8 mouse cellular contexts compared by ENCODE assay signal in the genomic region with DNA sequence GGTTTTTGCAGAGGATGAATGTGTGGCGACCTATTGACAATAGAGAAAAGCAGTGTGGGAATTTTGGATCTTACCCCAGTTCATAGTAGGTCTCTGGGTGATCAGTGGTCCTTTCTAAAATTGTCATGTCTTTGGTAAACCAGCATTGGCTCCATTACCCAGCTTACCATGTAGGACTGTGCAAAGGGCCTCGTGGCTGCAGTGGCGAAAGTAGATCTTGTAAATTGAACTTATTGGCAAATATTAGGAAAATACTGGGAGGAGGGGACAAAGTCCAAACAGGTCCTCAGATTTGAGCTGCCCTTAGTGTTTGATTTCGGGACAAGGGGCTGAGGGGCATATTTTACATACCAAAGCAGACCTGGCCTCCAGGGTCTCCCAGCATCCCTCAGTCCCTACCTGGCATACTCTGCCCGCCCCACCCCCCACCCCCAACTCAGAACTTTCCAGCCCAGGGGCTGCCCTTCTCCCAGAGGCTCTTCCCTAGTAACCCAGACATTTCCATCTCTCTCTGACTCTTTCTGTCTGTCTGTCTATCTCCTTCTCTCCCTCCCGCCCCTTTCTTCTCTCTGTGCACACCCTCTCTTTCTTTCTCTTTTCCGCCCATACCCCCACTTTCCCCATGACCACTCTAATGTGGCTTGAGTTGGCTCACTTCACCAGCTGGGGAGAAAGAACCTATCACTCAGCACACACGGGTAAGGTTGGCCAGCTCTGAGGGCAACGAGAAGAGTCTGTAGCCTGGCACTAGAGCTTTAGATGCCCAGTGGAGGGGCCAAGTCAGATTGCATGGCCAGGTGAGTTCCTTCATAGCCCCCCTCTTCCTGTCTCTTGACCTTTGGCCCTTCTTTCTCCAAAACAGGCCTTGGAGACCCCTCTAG. TPM values are rescaled to one million over a fixed set of nuclear protein-coding genes. Genes with fewer than 3 reads are reported as not detected.
DNase-seq lines count a peak whose midpoint lies in the region; ATAC-seq and TF ChIP-seq lines count a peak whose summit lies in the region.

No protein-coding gene starts in this region.

- WGBS in lung, embryonic 14.5 days, result 60% methylated on average over 9 of the region's 9 CpGs
- WGBS in forebrain, embryonic 13.5 days, result 66% methylated on average over 9 of the region's 9 CpGs

- no peaks in the 10 kb centered on the region for H3K9me3 ChIP-seq in lung, embryonic 14.5 days (ENCODE audit: low read depth, low read length)
- H3K9me3 ChIP-seq in forebrain, embryonic 13.5 days (replicated peaks), result no peaks in the 10 kb centered on the region

- peaks cover 48% of the 10 kb centered on the region for H3K36me3 ChIP-seq in lung, embryonic 14.5 days (ENCODE audit: insufficient read depth)
- H3K36me3 ChIP-seq in forebrain, embryonic 13.5 days (ENCODE audit: poor library complexity, severe bottlenecking), result peaks cover 48% of the 10 kb centered on the region
- no peaks in the 10 kb centered on the region for H3K36me3 ChIP-seq in myocyte (ENCODE audit: control insufficient read depth, insufficient read depth)

- TF ChIP-seq CTCF in lung, embryonic 14.5 days (IDR thresholded peaks at IDR 0.05; ENCODE audit: low read depth), result no peak

- no peak for TF ChIP-seq POLR2A in myocyte (IDR thresholded peaks at IDR 0.05; ENCODE audit: insufficient read length, low read depth)

- ATAC-seq in lung, embryonic 14.5 days (ENCODE audit: insufficient read depth), result no peak
- no peak for ATAC-seq in forebrain, embryonic 13.5 days

- H3K4me2 ChIP-seq in lung, embryonic 14.5 days, result no peak overlapping the region
- no peak overlapping the region for H3K4me2 ChIP-seq in forebrain, embryonic 13.5 days
- H3K4me2 ChIP-seq in myocyte (ENCODE audit: low read depth), result peak overlapping the region; percentile 41

- no peak overlapping the region for H3K9ac ChIP-seq in lung, embryonic 14.5 days
- peak overlapping the region; percentile 26; the same call in 1 of the 2 replicates for H3K9ac ChIP-seq in forebrain, embryonic 13.5 days

- no peak overlapping the region for H3ac ChIP-seq in myocyte (ENCODE audit: control insufficient read depth, insufficient read length)

- peak overlapping the region; percentile 91 for H3K27ac ChIP-seq in lung, embryonic 14.5 days (ENCODE audit: low read depth)
- no peak overlapping the region; the same call in 1 of the 2 replicates for H3K27ac ChIP-seq in forebrain, embryonic 13.5 days

- intact Hi-C loops in heart, postnatal 36 days (cut with DNase I), result no loop called here

- H3K79me2 ChIP-seq in myocyte (ENCODE audit: control insufficient read depth, insufficient read depth), result peaks cover 7% of the 10 kb centered on the region

- peaks cover 42% of the 10 kb centered on the region for H3K4me1 ChIP-seq in lung, embryonic 14.5 days (ENCODE audit: insufficient read depth)
- H3K4me1 ChIP-seq in forebrain, embryonic 13.5 days, result peaks cover 53% of the 10 kb centered on the region

- H3K27me3 ChIP-seq in lung, embryonic 14.5 days (ENCODE audit: insufficient read depth, low read length), result no peaks in the 10 kb centered on the region
- H3K27me3 ChIP-seq in forebrain, embryonic 13.5 days, result no peaks in the 10 kb centered on the region
- H3K27me3 ChIP-seq in myocyte (ENCODE audit: control insufficient read depth, insufficient read depth, insufficient read length), result no peaks in the 10 kb centered on the region

- no peak overlapping the region for H3K4me3 ChIP-seq in lung, embryonic 14.5 days (ENCODE audit: low read depth, low read length)
- no peak overlapping the region for H3K4me3 ChIP-seq in forebrain, embryonic 13.5 days
- no peak overlapping the region for H3K4me3 ChIP-seq in myocyte

- peak; percentile 91 for DNase-seq in heart, adult 11 months
- no peak for DNase-seq in heart, postnatal 36 days
- no peak for DNase-seq in lung, embryonic 14.5 days
- no peak for DNase-seq in lung, postnatal 14 days
- no peak for DNase-seq in Muller cell, postnatal 12 days (ENCODE audit: inconsistent ontology term)
- DNase-seq in MN1 (ENCODE audit: low spot score), result no peak

TF ChIP-seq in myocyte, 11 proteins besides CTCF, POLR2A, EP300 and RAD21:
- TF ChIP-seq MAX (IDR thresholded peaks at IDR 0.05; ENCODE audit: low read depth) (no peak), MYOD1 (IDR thresholded peaks at IDR 0.05; ENCODE audit: control insufficient read depth in 1 of 3, insufficient read length in 2 of 3, low read depth in 2 of 3) (no peak), TCF12 (IDR thresholded peaks at IDR 0.05; ENCODE audit: insufficient read depth, poor library complexity, severe bottlenecking) (no peak), USF1 (IDR thresholded peaks at IDR 0.05; ENCODE audit: low read depth) (no peak), CEBPB (IDR thresholded peaks at IDR 0.05; ENCODE audit: insufficient read depth, poor library complexity, severe bottlenecking) (no peak), E2F4 (IDR thresholded peaks at IDR 0.05; ENCODE audit: insufficient read depth) (no peak), TCF3 (IDR thresholded peaks at IDR 0.05; ENCODE audit: insufficient read length, low read depth) (no peak), REST (IDR thresholded peaks at IDR 0.05; ENCODE audit: insufficient read depth, insufficient read length) (no peak), SRF (IDR thresholded peaks at IDR 0.05; ENCODE audit: control insufficient read depth, insufficient read length, low read depth) (no peak), POLR2AphosphoS2 (IDR thresholded peaks at IDR 0.05; ENCODE audit: insufficient read length, low read depth) (no peak), MYOG (IDR thresholded peaks at IDR 0.05; ENCODE audit: control insufficient read depth in 1 of 3, insufficient read depth in 1 of 3, insufficient read length in 2 of 3, low read depth in 2 of 3) (no peak)

RNA-seq across cellular contexts. Expression of a gene that starts 23.2 kb away (rescaled TPM):
- 10 to 100 TPM; 18.0 to 19.8 TPM for total RNA-seq in heart, postnatal 36 days (2021)
- polyA plus RNA-seq in lung, embryonic 14.5 days (2014; fragmentation: Nextera tagmentation; extraction: Ambion mirVana), result 20.0 and 21.6 TPM in 2 replicates
- 14.6 TPM in 2 replicates for polyA plus RNA-seq in forebrain, embryonic 13.5 days (2015; fragmentation: Nextera tagmentation; extraction: Ambion mirVana)
- 35.0 TPM for polyA plus RNA-seq in myocyte (2012; fragmentation: generic; extraction: Trizol)

RNA-seq across cellular contexts. Expression of a gene that starts 58.2 kb away (rescaled TPM):
- 100 to 1,000 TPM in 1 of 2 experiments, 10 to 100 TPM in 1; 55.9 to 114 TPM for total RNA-seq in heart, postnatal 36 days (2021)
- polyA plus RNA-seq in lung, embryonic 14.5 days (2014; fragmentation: Nextera tagmentation; extraction: Ambion mirVana), result 64.5 and 71.2 TPM in 2 replicates
- 32.0 and 42.1 TPM in 2 replicates for polyA plus RNA-seq in forebrain, embryonic 13.5 days (2015; fragmentation: Nextera tagmentation; extraction: Ambion mirVana)
- polyA plus RNA-seq in myocyte (2012; fragmentation: generic; extraction: Trizol), result 55.4 TPM
